ENCODE assay signal across 23 mouse cellular contexts in genomic region chr14:103048292-103049086, GRCm38 (mm10). TPM values are rescaled to one million over a fixed set of nuclear protein-coding genes. Genes with fewer than 3 reads are reported as not detected.
DNase-seq lines count a peak whose midpoint lies in the region; ATAC-seq lines count a peak whose summit lies in the region.
"Had no signal": no experiment of that assay in that cellular context is flagged by ENCODE, and none has a peak within 500 bp of the region (broad histone marks: within the 10 kb centered on the region; RNA-seq: fewer than 3 reads in every experiment).

No protein-coding gene starts in this region.

- no peak overlapping the region for H3K27ac ChIP-seq in liver, embryonic 11.5 days (ENCODE audit: low read depth, low read length)
- no peak overlapping the region for H3K27ac ChIP-seq in limb, embryonic 10.5 days
- H3K27ac ChIP-seq: kidney, embryonic 15.5 days; macrophage had no signal

- peak; percentile 85 for ATAC-seq in liver, embryonic 11.5 days (replicated peaks; ENCODE audit: low FRiP score)
- ATAC-seq in hematopoietic stem cell, adult 5-6 weeks (replicated peaks in 1 of 2; ENCODE audit: insufficient read depth in 1 of 2, low FRiP score in 2 of 2, low TSS enrichment in 1 of 2, low read depth in 1 of 2, poor library complexity in 2 of 2, severe bottlenecking in 2 of 2): peak; percentile 83 to 84
- peak; percentile 79 for ATAC-seq in megakaryocyte, adult 5-6 weeks (ENCODE audit: poor library complexity, severe bottlenecking)
- ATAC-seq in frontal cortex, adult (ENCODE audit: low TSS enrichment): no peak

- no peak overlapping the region for H3K4me3 ChIP-seq in liver, embryonic 11.5 days (ENCODE audit: low read depth, low read length)
- no peak overlapping the region for H3K4me3 ChIP-seq in limb, embryonic 10.5 days
- H3K4me3 ChIP-seq: heart, embryonic 12.5 days; kidney, embryonic 15.5 days had no signal

- no peaks in the 10 kb centered on the region for H3K9me3 ChIP-seq in liver, embryonic 11.5 days (ENCODE audit: control insufficient read depth, low read length)
- no peaks in the 10 kb centered on the region for H3K9me3 ChIP-seq in limb, embryonic 10.5 days (replicated peaks)
- H3K9me3 ChIP-seq: G1E; heart, embryonic 12.5 days; kidney, embryonic 15.5 days had no signal

- WGBS in liver, embryonic 11.5 days: 34% methylated on average over 11 of the region's 11 CpGs
- 92% methylated on average over 11 of the region's 11 CpGs for WGBS in limb, embryonic 10.5 days

- H3K4me2 ChIP-seq in liver, embryonic 11.5 days: peak overlapping the region; percentile 28
- H3K4me2 ChIP-seq: heart, embryonic 12.5 days; kidney, embryonic 15.5 days had no signal

- DNase-seq in liver, embryonic 11.5 days (ENCODE audit: low spot score): no peak
- no peak for DNase-seq in liver
- no peak for DNase-seq in cerebellum, postnatal 25 days
- DNase-seq in limb, embryonic 10.5 days (ENCODE audit: low spot score): no peak
- DNase-seq in heart, adult 9 months (ENCODE audit: low spot score in 2 of 2): no peak
- DNase-seq: adrenal gland, postnatal 36 days; cerebellum, postnatal 14 days; gastrocnemius, postnatal 25 days; heart, postnatal 4 days; layer of hippocampus, adult 9-11 months; lung, adult 18-20 months had no signal

- peaks cover 4% of the 10 kb centered on the region; the same call in 1 of the 2 replicates for H3K4me1 ChIP-seq in liver, embryonic 11.5 days (replicated peaks; ENCODE audit: control insufficient read depth, insufficient read depth, low read length)
- H3K4me1 ChIP-seq in limb, embryonic 10.5 days: no peaks in the 10 kb centered on the region
- H3K4me1 ChIP-seq: heart, embryonic 12.5 days; kidney, embryonic 15.5 days had no signal

- no peak overlapping the region for H3K9ac ChIP-seq in liver, embryonic 11.5 days (ENCODE audit: low read depth, low read length)
- H3K9ac ChIP-seq: heart, embryonic 12.5 days; kidney, embryonic 15.5 days had no signal

- H3K27me3 ChIP-seq in liver, embryonic 11.5 days (replicated peaks; ENCODE audit: control insufficient read depth, insufficient read depth, low read length): no peaks in the 10 kb centered on the region
- no peaks in the 10 kb centered on the region for H3K27me3 ChIP-seq in limb, embryonic 10.5 days (ENCODE audit: low read depth, poor library complexity, severe bottlenecking)
- H3K27me3 ChIP-seq: heart, embryonic 12.5 days; kidney, embryonic 15.5 days had no signal

- no peaks in the 10 kb centered on the region for H3K36me3 ChIP-seq in liver, embryonic 11.5 days (ENCODE audit: control insufficient read depth, insufficient read depth, low read length)
- H3K36me3 ChIP-seq in limb, embryonic 10.5 days: no peaks in the 10 kb centered on the region
- H3K36me3 ChIP-seq: G1E; heart, embryonic 12.5 days; kidney, embryonic 15.5 days had no signal

RNA-seq across cellular contexts. Expression of gene Acod1, which starts 1.7 kb away (rescaled TPM):
- polyA plus RNA-seq in liver, embryonic 11.5 days (2014; fragmentation: Nextera tagmentation; extraction: Ambion mirVana): 0.16 and 0.25 TPM in 2 replicates
- 0.19 and 1.4 TPM in 2 replicates for total RNA-seq in hematopoietic stem cell, adult 5-6 weeks (2017)
- 1.5 and 1.8 TPM in 2 replicates for total RNA-seq in megakaryocyte, adult 5-6 weeks (2015)
- total RNA-seq in megakaryocyte, adult 5-6 weeks (2017): 1.8 and 2.0 TPM in 2 replicates
- polyA plus RNA-seq in limb, embryonic 10.5 days (2016; fragmentation: Nextera tagmentation; extraction: Ambion mirVana): not detected in 2 replicates
- total RNA-seq: adrenal gland, postnatal 36 days; gastrocnemius, postnatal 25 days; heart, postnatal 4 days; left cerebral cortex, postnatal 25 days; midbrain, postnatal 0 days had no signal
- polyA plus RNA-seq: embryonic facial prominence, embryonic 11.5 days; G1E; heart, embryonic 12.5 days; kidney, embryonic 15.5 days; midbrain, postnatal 0 days; neural tube, embryonic 14.5 days; stomach, embryonic 14.5 days had no signal

RNA-seq across cellular contexts. Expression of gene Cln5, which starts 21.5 kb away (rescaled TPM):
- polyA plus RNA-seq in liver, embryonic 11.5 days (2014; fragmentation: Nextera tagmentation; extraction: Ambion mirVana): 29.4 and 31.8 TPM in 2 replicates
- 44.9 and 47.3 TPM in 2 replicates for total RNA-seq in hematopoietic stem cell, adult 5-6 weeks (2017)
- 77.7 and 81.1 TPM in 2 replicates for total RNA-seq in megakaryocyte, adult 5-6 weeks (2015)
- total RNA-seq in megakaryocyte, adult 5-6 weeks (2017): 77.6 and 82.9 TPM in 2 replicates
- polyA plus RNA-seq in limb, embryonic 10.5 days (2016; fragmentation: Nextera tagmentation; extraction: Ambion mirVana): 22.3 and 26.5 TPM in 2 replicates

RNA-seq across cellular contexts. Expression of gene Fbxl3, which starts 50.9 kb away (rescaled TPM):
- 15.1 and 16.0 TPM in 2 replicates for polyA plus RNA-seq in liver, embryonic 11.5 days (2014; fragmentation: Nextera tagmentation; extraction: Ambion mirVana)
- total RNA-seq in hematopoietic stem cell, adult 5-6 weeks (2017): 96.4 and 144 TPM in 2 replicates
- 46.3 and 51.3 TPM in 2 replicates for total RNA-seq in megakaryocyte, adult 5-6 weeks (2015)
- total RNA-seq in megakaryocyte, adult 5-6 weeks (2017): 72.7 and 92.4 TPM in 2 replicates
- polyA plus RNA-seq in limb, embryonic 10.5 days (2016; fragmentation: Nextera tagmentation; extraction: Ambion mirVana): 11.8 and 16.2 TPM in 2 replicates
